7 mouse cellular contexts compared by ENCODE assay signal in genomic region chr11:117101351-117101921, GRCm38 (mm10). TPM values are rescaled to one million over a fixed set of nuclear protein-coding genes. Genes with fewer than 3 reads are reported as not detected.
A peak's percentile ranks its signal among the peaks of the same experiment; 100 is the strongest.
DNase-seq lines count a peak whose midpoint lies in the region; TF ChIP-seq lines count a peak whose summit lies in the region.

No protein-coding gene starts in this region.

- no peaks in the 10 kb centered on the region for H3K9me3 ChIP-seq in E14TG2a.4 (ENCODE audit: low read length)

- H3K4me3 ChIP-seq in E14TG2a.4 (replicated peaks; ENCODE audit: low read length) = 0 out of 2 replicates have a peak overlapping the region, but pooled peaks have one; percentile 14

- H3K27me3 ChIP-seq in E14TG2a.4 (ENCODE audit: insufficient read depth, low read length) = no peaks in the 10 kb centered on the region

- peaks cover 90% of the 10 kb centered on the region for H3K4me1 ChIP-seq in E14TG2a.4 (replicated peaks; ENCODE audit: low read depth, low read length)

- no peak for TF ChIP-seq CTCF in E14TG2a.4 (conservative IDR thresholded peaks at IDR 0.05; ENCODE audit: low read length)

- peak; percentile 48 for DNase-seq in NIH3T3 (ENCODE audit: low read depth)
- peak; percentile 53 to 58 for DNase-seq in heart, postnatal 14 days
- peak; percentile 53 for DNase-seq in lung, postnatal 14 days
- no peak for DNase-seq in thymus, postnatal 10 days (ENCODE audit: low spot score in 2 of 2)
- no peak for DNase-seq in retina, postnatal 1 day
- DNase-seq in adrenal gland, adult 2 months = no peak

- no peaks in the 10 kb centered on the region for H3K36me3 ChIP-seq in E14TG2a.4 (ENCODE audit: insufficient read depth, low read length)

- intact Hi-C loops in heart, postnatal 14 days (cut with DNase I) = no loop called here

RNA-seq across cellular contexts. Expression of gene Sec14l1, which starts 13.5 kb away (rescaled TPM):
- total RNA-seq in heart, postnatal 14 days (2021) = 10 to 100 TPM; 89.1 to 92.0 TPM
- total RNA-seq in adrenal gland, adult 2 months (2021) = 100 to 1,000 TPM; 117 to 175 TPM
- polyA plus RNA-seq in adrenal gland, adult 2 months (2012; rRNA removed) = 140 and 161 TPM in 2 replicates

Comparison
In these comparisons a context has a peak if more than half of its experiments do, and no peak if none do; other contexts are left out.
1. DNase-seq: peak in NIH3T3 (single experiment), heart, postnatal 14 days (2 of 2) and lung, postnatal 14 days (single experiment); none in thymus, postnatal 10 days (0 of 2), retina, postnatal 1 day (single experiment) and adrenal gland, adult 2 months (single experiment).